Mouse (Mus musculus) hindbrain, embryonic 12.5 days (tissue): Measurements from ENCODE around the gene Dnajb1. TPM values are rescaled to one million over a fixed set of nuclear protein-coding genes. Genes with fewer than 3 reads are reported as not detected.

Experiments
- ATAC-seq: fragments of 200-750 bp; cut with Nextera tagmentation; 2 replicates; pipeline ENCODE4 v1.8.0; 2017; ENCODE audit warnings: moderate TSS enrichment; ENCODE audit not compliant: low FRiP score
- H3K27ac ChIP-seq: fragments of 300-500 bp; sonication (generic); 2 replicates; pipeline ENCODE4 v1.5.1; 2016; ENCODE audit warnings: mild to moderate bottlenecking
- H3K27me3 ChIP-seq: fragments of 300-500 bp; sonication (generic); 2 replicates; pipeline ENCODE4 v1.6.1; 2016; ENCODE audit warnings: mild to moderate bottlenecking
- H3K36me3 ChIP-seq: fragments of 300-500 bp; sonication (generic); 2 replicates; pipeline ENCODE4 v1.6.1; 2016; ENCODE audit warnings: mild to moderate bottlenecking
- H3K4me1 ChIP-seq: fragments of 300-500 bp; sonication (generic); 2 replicates; pipeline ENCODE4 v1.6.1; 2016
- H3K4me2 ChIP-seq: fragments of 300-500 bp; sonication (generic); replicated peaks from 2 replicates; pipeline ENCODE4 v1.6.1; 2016; ENCODE audit warnings: mild to moderate bottlenecking
- H3K4me3 ChIP-seq: fragments of 300-500 bp; sonication (generic); 2 replicates; pipeline ENCODE4 v1.5.1; 2016; ENCODE audit warnings: mild to moderate bottlenecking
- H3K9ac ChIP-seq: fragments of 300-500 bp; sonication (generic); 2 replicates; pipeline ENCODE4 v1.6.1; 2016; ENCODE audit warnings: mild to moderate bottlenecking, moderate library complexity
- H3K9me3 ChIP-seq: fragments of 300-500 bp; sonication (generic); replicated peaks from 2 replicates; pipeline ENCODE4 v1.6.1; 2016; ENCODE audit warnings: mild to moderate bottlenecking
- WGBS: fragments of 180-500 bp; shearing (Covaris S2); methylation state at CpG from one replicate; pipeline ENCODE4 v1.1.7; 2016; 5-methylcytosine and 5-hydroxymethylcytosine counted together
- polyA plus RNA-seq: library from polyadenylated mRNA; unstranded; fragments of >200 nt; fragmentation: Nextera tagmentation; extraction: Ambion mirVana; gene quantifications from 2 replicates; pipeline ENCODE4 v1.2.1, GENCODE M21; 2016

Gene Dnajb1
- polyA plus RNA-seq, 1 experiment from 2014 or later, result 62.8 TPM

DNA sequence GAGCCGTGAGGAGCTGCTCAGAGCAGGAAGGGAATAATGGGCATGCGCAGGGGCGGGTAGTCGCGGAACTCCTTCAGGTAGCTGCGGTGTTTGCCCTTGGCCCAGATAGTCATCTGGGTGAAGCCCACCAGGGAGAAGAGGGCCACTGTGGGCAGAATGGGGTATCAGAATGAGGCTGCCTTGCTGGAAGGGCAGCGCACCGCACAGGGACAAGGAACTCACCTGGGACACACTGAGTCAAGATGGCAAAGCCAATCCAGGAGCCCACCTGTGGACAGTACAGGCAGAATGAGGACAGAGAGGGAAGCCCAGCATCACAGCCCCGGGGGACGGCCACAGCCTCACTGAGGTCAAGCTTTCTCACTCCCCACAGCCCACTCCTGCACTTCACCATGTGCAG is 36.2 kb upstream of the Dnajb1 start:
- WGBS, result 96% methylated on average over 10 of the region's 10 CpGs
- Histone ChIP-seq H3K27me3 (no peaks in the 10 kb centered on the region), H3K36me3 (peaks cover 46% of the 10 kb centered on the region), H3K4me3 (no peak overlapping the region), H3K4me2 (no peak overlapping the region), H3K9me3 (no peaks in the 10 kb centered on the region), H3K27ac (no peak overlapping the region), H3K9ac (no peak overlapping the region), H3K4me1 (peaks cover 38% of the 10 kb centered on the region)
- no peak for ATAC-seq

DNA sequence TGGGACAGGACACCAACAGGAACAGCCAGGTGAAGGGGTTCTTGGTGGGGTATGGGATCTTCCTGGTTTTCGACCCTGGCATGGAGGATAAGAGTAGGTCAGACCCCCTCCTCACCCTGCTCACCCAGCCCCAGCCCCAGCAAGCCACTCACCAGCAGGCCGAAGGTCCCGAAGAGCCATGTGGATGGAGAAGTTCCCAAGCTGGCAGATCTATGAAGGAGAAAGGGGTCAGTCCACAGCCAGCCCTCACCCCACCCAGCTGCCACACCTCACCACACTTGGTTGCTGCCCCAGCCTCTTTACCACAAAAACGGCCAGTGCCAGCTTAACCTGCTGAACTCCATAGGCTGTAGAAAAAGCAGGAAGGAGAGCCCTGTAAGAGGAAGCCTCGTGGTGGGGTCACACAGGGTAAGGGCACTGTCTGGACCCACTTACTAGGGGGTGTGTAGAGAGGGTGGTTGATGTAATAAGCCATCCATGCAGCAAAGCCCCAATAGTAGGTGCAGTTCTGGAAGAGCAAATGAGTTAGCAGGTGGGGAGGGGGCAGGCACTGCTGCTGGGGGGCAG is 35.7 kb upstream of the Dnajb1 start:
- Histone ChIP-seq H3K36me3 (peaks cover 46% of the 10 kb centered on the region), H3K4me1 (peaks cover 41% of the 10 kb centered on the region), H3K9ac (0 out of 2 replicates have a peak overlapping the region, but pooled peaks have one; percentile 18), H3K4me3 (no peak overlapping the region), H3K9me3 (no peaks in the 10 kb centered on the region), H3K27ac (no peak overlapping the region), H3K4me2 (no peak overlapping the region), H3K27me3 (no peaks in the 10 kb centered on the region)
- no peak for ATAC-seq
- 93% methylated on average over 5 of the region's 5 CpGs for WGBS

DNA sequence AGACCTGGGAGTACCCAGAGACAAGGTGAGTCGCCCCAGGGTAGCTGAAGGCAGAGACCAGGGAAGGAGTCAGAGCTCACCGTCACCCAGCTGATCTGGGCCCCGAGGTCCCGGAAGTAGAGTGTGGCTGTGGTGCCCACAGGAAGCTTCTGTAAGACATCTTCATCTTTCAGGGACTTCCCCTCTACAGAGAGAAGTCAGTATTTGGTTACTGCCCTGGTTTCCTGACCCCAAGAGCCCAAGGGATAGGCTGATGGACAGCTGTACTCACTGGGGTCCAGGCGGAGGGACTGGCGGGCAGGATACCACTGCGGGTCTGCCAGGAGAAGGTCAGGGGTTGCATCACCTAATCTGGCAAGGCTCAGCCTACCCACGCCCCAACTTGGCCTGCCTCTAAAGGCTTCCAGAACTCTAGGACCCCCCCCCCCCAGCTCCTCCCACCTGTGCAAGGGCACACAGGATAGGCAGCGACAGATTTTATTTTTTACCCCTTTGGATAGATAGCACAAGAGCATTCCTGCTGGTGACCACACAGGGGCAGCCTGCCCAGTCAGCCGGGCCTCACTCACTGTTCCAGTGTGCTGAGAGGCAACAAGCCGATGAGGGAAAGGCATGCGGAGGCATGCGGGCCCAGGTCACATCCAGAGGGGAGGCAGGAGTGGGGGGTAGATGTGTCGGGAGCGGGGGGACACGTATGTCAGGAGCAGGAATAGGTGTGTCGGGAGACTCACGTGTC is 34.7 kb upstream of the Dnajb1 start:
- Histone ChIP-seq H3K4me1 (peaks cover 40% of the 10 kb centered on the region), H3K9ac (no peak overlapping the region), H3K27me3 (no peaks in the 10 kb centered on the region), H3K4me3 (no peak overlapping the region), H3K36me3 (peaks cover 46% of the 10 kb centered on the region), H3K27ac (no peak overlapping the region), H3K9me3 (no peaks in the 10 kb centered on the region), H3K4me2 (no peak overlapping the region)
- 72% methylated on average over 18 of the region's 18 CpGs for WGBS
- ATAC-seq, result no peak

DNA sequence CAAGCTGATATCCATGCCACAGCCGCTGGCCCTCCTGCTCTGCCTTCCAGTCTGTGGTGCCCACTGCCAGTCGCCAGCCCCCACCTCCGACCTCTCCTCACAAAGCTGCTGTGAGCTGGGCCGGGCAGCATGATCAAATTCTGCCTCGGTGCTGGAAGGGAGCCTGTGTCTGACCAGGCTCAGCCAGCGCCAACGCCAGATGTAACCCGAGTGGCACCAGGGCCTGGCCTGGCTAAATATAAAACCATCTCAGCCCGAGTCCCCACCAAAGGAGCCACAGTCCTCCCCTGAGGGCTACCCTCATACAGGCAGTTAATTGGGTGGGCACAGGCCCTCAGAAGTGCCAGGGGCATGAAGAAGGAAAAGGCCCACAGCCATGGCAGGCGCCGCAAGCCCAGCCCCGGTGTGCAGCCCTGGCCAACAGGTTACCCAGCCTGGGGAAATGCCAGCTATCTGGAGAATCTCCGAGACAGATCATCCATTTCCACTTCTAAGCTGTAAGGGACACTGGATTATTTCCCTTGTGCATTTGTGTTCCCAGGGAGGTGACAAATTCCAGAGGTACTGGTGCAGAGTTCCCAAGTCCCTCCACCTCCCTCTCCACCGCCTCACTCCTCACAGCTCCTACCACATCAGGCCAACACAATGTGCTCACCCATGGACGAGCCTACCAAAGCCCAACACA is 33.2 kb upstream of the Dnajb1 start:
- 84% methylated on average over 15 of the region's 15 CpGs for WGBS
- no peak overlapping the region for H3K4me3 ChIP-seq
- H3K4me1 ChIP-seq, result peaks cover 51% of the 10 kb centered on the region
- H3K27me3 ChIP-seq, result no peaks in the 10 kb centered on the region
- H3K4me2 ChIP-seq, result no peak overlapping the region
- H3K36me3 ChIP-seq, result peaks cover 49% of the 10 kb centered on the region
- ATAC-seq, result no peak
- H3K9ac ChIP-seq, result no peak overlapping the region
- no peak overlapping the region; the same call in 1 of the 2 replicates for H3K27ac ChIP-seq
- H3K9me3 ChIP-seq, result no peaks in the 10 kb centered on the region

DNA sequence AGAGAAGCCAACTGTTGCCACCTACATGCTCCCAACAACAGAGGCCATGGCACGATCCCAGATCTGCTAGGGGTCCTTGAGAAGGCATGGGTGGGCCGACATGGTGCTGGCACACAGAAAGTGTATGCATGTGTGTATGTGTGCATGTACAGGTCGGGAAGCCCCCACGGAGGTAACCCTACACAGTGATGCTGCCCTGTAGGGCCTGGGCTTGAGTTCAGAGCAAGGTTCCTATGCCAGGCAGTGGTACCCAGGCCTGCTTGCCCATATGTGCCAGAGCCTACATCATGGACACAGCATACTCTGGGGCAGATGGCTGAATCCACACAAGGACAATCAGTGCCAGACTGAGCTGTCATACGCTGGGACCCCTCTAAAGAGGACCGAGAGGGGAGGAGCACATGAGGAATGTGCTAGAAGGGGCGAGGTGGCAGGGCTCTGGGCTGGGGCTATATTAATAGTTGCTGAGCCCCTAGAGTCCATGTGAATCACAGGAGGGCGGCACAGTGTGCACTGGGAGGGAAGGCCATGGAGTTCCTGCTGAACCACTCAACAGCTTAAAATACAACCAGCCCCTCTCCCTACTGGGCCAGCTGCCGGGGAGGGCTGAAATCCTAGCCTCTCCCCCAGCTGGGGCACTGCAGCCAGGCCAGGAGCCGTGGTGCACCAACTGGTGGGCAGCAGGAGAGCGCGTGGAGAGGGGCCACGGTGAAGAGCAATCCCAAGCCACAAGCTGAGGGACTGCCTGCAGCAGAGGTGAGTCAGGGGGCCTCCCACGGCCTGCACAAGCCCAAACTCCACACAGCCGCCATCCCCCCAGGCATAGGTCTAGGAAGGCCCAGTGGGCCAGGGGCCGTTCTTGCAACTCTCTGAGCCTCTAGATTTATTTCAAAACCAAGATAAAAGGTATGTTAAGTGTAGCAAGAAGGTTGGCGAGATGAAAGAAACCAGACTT is 32.2 kb upstream of the Dnajb1 start:
- no peak for ATAC-seq
- 0 out of 2 replicates have a peak overlapping the region, but pooled peaks have one; percentile 2 for H3K9ac ChIP-seq
- H3K9me3 ChIP-seq, result no peaks in the 10 kb centered on the region
- peak overlapping the region; percentile 25; the same call in 1 of the 2 replicates for H3K27ac ChIP-seq
- H3K27me3 ChIP-seq, result no peaks in the 10 kb centered on the region
- peaks cover 38% of the 10 kb centered on the region for H3K36me3 ChIP-seq
- peaks cover 56% of the 10 kb centered on the region for H3K4me1 ChIP-seq
- H3K4me3 ChIP-seq, result no peak overlapping the region
- 69% methylated on average over 17 of the region's 17 CpGs for WGBS
- no peak overlapping the region for H3K4me2 ChIP-seq

DNA sequence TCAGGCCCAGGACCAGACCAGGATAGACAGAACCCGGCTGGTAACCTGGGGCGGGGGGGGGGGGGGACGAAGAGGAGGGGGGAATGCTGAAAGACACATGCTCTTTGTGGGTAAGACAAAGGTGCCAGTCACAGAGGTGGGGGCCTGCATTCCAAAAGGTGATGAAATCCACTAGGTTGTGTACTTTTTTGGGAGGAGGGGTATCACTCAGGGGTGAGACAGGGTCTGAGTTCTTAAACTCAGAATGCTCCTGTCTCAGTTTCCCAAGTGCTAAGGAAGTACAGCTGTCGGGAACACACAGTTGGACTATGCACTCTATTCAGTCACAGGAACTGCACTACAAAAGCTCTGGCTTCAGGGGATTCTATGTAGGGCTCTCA is 31.5 kb upstream of the Dnajb1 start:
- Histone ChIP-seq H3K4me1 (peaks cover 58% of the 10 kb centered on the region), H3K27ac (0 out of 2 replicates have a peak overlapping the region, but pooled peaks have one; percentile 25), H3K27me3 (no peaks in the 10 kb centered on the region), H3K4me2 (no peak overlapping the region), H3K36me3 (peaks cover 32% of the 10 kb centered on the region), H3K4me3 (no peak overlapping the region), H3K9me3 (no peaks in the 10 kb centered on the region), H3K9ac (no peak overlapping the region)
- 58% methylated on average over 3 of the region's 4 CpGs for WGBS
- no peak for ATAC-seq

DNA sequence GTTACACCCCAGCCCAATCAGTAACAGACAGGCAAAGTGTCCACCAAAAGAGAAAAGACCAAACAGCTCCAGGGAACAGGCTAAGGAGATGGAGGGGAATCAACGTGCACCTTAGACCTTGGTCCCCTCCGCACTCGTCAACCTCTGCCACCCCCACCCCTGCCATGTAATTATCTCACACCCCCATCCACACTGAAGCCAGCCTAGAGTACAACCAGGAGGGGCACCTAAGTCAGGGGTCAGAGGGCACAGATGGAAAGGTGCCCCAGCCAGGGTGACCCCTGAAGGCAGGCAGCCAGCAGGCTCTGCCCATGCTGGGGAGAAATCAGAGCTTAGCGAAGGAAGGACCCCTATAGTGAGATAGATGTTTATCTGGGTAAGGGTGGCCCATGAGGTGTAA is 31.1 kb upstream of the Dnajb1 start:
- peaks cover 58% of the 10 kb centered on the region for H3K4me1 ChIP-seq
- WGBS, result 73% methylated on average over 4 of the region's 4 CpGs
- no peak for ATAC-seq
- H3K27me3 ChIP-seq, result no peaks in the 10 kb centered on the region
- H3K4me2 ChIP-seq, result no peak overlapping the region
- H3K9me3 ChIP-seq, result no peaks in the 10 kb centered on the region
- H3K27ac ChIP-seq, result 0 out of 2 replicates have a peak overlapping the region, but pooled peaks have one; percentile 30
- peaks cover 28% of the 10 kb centered on the region for H3K36me3 ChIP-seq
- no peak overlapping the region for H3K4me3 ChIP-seq
- no peak overlapping the region for H3K9ac ChIP-seq

DNA sequence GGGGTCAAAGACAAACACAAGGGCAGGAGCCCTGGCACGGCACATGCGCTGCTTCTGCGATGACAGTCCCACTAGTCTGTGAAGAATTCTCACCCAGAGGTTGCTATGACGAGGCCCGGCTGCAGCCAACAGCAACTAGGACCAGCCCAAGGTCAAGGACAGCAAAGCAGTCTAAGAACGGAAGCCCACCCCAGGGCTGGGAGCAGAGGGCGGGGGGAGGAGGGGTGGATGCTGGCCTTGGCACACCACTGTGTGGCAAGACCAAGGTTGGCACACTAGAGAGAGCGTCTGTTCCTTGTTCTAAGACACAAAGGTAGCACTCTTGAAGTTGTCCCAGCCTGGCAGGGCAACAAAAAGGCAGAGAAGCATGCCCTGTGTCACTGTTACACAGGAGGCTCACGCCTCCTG is 30.6 kb upstream of the Dnajb1 start:
- 46% methylated on average over 9 of the region's 9 CpGs for WGBS
- Histone ChIP-seq H3K36me3 (peaks cover 23% of the 10 kb centered on the region), H3K4me3 (no peak overlapping the region), H3K4me2 (no peak overlapping the region), H3K9ac (no peak overlapping the region), H3K9me3 (no peaks in the 10 kb centered on the region), H3K4me1 (peaks cover 61% of the 10 kb centered on the region), H3K27ac (0 out of 2 replicates have a peak overlapping the region, but pooled peaks have one; percentile 30), H3K27me3 (no peaks in the 10 kb centered on the region)
- ATAC-seq, result no peak

DNA sequence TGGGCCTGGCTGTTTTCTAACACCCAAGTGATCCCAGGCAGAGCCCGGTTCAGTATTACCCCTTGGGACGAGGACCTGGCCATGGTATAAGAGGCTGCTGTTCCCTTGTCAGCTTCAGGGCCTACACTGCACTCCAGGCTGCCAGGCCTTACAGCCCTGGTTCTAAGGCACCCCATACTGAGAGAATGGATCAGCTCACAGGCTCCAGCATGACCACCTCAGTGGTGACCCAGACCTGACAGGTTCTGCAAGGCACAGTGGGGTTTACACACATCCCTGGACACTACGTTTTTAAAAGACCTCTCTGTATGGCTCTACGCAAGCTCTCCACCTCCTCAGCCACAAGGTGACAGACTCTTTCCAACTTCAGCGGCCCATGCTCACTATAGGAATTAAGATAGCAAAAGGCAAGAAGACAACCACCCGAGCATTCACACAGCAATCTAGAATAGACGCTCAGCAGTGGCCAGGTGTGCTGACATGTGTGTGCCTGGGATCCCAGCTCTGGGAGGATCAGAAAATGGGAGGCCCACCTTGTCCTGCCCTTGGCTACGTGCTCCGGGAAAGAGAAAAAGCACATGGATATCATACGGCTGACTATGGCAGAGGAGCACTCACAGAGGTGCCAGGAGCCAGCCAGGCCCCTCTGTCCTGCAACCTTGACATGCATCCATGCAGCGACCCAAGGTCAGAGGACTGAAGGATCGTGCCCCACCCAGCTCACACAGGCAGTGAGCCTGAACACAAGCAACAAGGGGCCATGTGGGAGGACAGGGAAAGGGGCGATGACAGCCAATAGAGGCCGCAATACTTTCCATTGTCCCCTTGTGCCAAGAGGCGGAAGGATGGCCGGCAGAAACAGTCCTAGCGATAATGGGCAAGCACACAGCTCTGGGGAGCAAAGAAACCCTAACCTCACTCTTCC is 29.6 kb upstream of the Dnajb1 start:
- no peak for ATAC-seq
- no peak overlapping the region for H3K4me2 ChIP-seq
- H3K36me3 ChIP-seq, result peaks cover 13% of the 10 kb centered on the region
- H3K27ac ChIP-seq, result 0 out of 2 replicates have a peak overlapping the region, but pooled peaks have one; percentile 30
- no peaks in the 10 kb centered on the region for H3K9me3 ChIP-seq
- H3K27me3 ChIP-seq, result no peaks in the 10 kb centered on the region
- no peak overlapping the region for H3K4me3 ChIP-seq
- WGBS, result 70% methylated on average over 17 of the region's 17 CpGs
- H3K9ac ChIP-seq, result peak overlapping the region; percentile 35
- H3K4me1 ChIP-seq, result peaks cover 62% of the 10 kb centered on the region

DNA sequence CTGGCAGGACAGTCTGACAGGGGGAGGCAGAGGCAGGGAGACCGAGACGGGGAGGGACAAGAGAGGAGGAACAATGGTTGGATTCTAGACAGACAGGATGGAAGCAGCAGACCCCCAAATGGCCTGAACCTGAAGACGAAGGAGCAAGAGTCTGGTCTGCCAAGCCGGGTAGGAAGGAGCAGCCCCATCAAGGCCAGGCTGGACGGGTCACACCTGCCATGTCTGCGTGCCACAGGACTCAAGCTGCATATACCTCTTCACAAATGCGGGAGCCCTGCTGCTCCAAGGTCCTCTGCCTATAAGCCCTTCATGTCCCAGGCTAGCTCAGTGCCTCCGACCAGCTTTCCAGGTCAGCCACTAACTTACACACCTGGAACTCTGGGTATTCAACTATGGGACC is 28.3 kb upstream of the Dnajb1 start:
- no peak overlapping the region for H3K4me2 ChIP-seq
- H3K9ac ChIP-seq, result 0 out of 2 replicates have a peak overlapping the region, but pooled peaks have one; percentile 35
- no peak overlapping the region for H3K4me3 ChIP-seq
- no peaks in the 10 kb centered on the region for H3K9me3 ChIP-seq
- ATAC-seq, result no peak
- peaks cover 10% of the 10 kb centered on the region for H3K36me3 ChIP-seq
- H3K27ac ChIP-seq, result 0 out of 2 replicates have a peak overlapping the region, but pooled peaks have one; percentile 30
- H3K27me3 ChIP-seq, result no peaks in the 10 kb centered on the region
- WGBS, result 87% methylated on average over 8 of the region's 8 CpGs
- H3K4me1 ChIP-seq, result peaks cover 57% of the 10 kb centered on the region

DNA sequence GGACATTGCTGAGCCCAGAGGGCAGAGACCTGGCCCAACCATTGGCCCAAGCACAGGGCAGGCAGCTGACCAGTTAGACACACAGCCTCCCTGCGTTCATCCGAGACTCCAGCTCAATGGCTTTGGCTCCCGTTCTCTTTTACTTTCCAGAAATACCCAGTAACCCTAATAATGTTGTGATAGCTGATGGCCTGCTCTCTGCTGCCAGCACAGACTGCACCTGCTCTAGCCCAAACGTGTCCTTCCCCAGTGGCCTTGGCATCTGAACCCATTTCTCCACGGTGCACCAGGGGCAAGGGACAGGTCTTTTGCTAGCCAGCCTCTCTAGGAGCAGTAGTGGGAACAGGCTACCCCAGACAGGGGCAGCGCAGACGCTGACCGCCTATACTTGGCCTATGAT is 27.2 kb upstream of the Dnajb1 start:
- Histone ChIP-seq H3K9me3 (no peaks in the 10 kb centered on the region), H3K27me3 (no peaks in the 10 kb centered on the region), H3K27ac (no peak overlapping the region), H3K4me3 (no peak overlapping the region), H3K9ac (no peak overlapping the region), H3K36me3 (peaks cover 18% of the 10 kb centered on the region), H3K4me2 (no peak overlapping the region), H3K4me1 (peaks cover 46% of the 10 kb centered on the region)
- 89% methylated on average over 8 of the region's 8 CpGs for WGBS
- ATAC-seq, result no peak
